In the genomic region with DNA sequence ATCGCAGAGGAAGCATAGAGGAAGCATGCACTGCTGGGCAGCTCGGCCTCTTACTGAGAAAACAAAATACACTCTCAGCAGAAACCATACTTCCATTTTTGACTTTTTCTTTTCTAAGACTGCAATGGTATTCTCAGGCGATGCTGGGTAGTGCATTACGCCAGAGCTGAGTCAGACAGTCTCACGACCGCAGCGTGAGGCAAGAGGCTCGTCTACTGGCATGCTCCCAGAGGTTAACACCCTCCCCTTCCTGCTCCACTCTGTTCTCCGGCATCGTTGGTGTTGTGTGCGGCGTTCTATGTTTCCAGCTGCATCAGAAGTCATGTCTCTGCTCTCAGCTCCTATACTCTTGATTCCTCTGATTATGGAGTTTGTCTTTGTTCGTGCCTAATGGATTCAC, we compare ENCODE assay signal across 10 mouse cellular contexts.
DNase-seq lines count a peak whose midpoint lies in the region; ATAC-seq lines count a peak whose summit lies in the region.
"Had no signal": no experiment of that assay in that cellular context is flagged by ENCODE, and none has a peak within 500 bp of the region (broad histone marks: within the 10 kb centered on the region; RNA-seq: fewer than 3 reads in every experiment).

No protein-coding gene starts in this region.

- H3K4me1 ChIP-seq in kidney, embryonic 15.5 days, result no peaks in the 10 kb centered on the region

- DNase-seq in kidney, postnatal 10 days, result peak; percentile 14
- peak; percentile 83 for DNase-seq in 416B (ENCODE audit: low read depth)
- peak; percentile 53 for DNase-seq in adrenal gland, postnatal 14 days
- peak; percentile 24 to 43 for DNase-seq in lung, postnatal 4 days
- DNase-seq in gastrocnemius, postnatal 4 days (ENCODE audit: low spot score in 2 of 2), result no peak
- no peak for DNase-seq in left cerebral cortex, adult 8-10 months (ENCODE audit: low spot score in 2 of 2)
- DNase-seq: kidney, adult 8-10 months; thymus, postnatal 25 days had no signal

- H3K4me2 ChIP-seq in kidney, embryonic 15.5 days, result no peak overlapping the region

- H3K9me3 ChIP-seq in kidney, embryonic 15.5 days (replicated peaks), result no peaks in the 10 kb centered on the region

- H3K27ac ChIP-seq in kidney, embryonic 15.5 days, result no peak overlapping the region

- H3K4me3 ChIP-seq in kidney, embryonic 15.5 days (replicated peaks), result no peak overlapping the region
- H3K4me3 ChIP-seq: erythroblast, embryonic 14.5 days had no signal

- H3K9ac ChIP-seq in kidney, embryonic 15.5 days, result no peak overlapping the region

- WGBS in kidney, embryonic 15.5 days, result 89% methylated on average over 13 of the region's 13 CpGs

- H3K36me3 ChIP-seq in kidney, embryonic 15.5 days, result peaks cover 55% of the 10 kb centered on the region

- no peaks in the 10 kb centered on the region for H3K27me3 ChIP-seq in kidney, embryonic 15.5 days

- ATAC-seq in kidney, embryonic 15.5 days (replicated peaks; ENCODE audit: low FRiP score), result no peak

Comparison
In these comparisons a context has a peak if more than half of its experiments do, and no peak if none do; other contexts are left out.
1. DNase-seq: peak in kidney, postnatal 10 days (single experiment), 416B (single experiment), adrenal gland, postnatal 14 days (single experiment) and lung, postnatal 4 days (2 of 2); none in gastrocnemius, postnatal 4 days (0 of 2) and left cerebral cortex, adult 8-10 months (0 of 2).